Mouse (Mus musculus) kidney, adult 2 months (tissue): ENCODE data around the gene Adamts18.

ENCODE experiments used
- CTCF ChIP-seq: fragments of 200-500 bp; conservative IDR thresholded peaks from 2 replicates; pipeline ENCODE4 v1.5.1; 2011; ENCODE audit warnings: low read depth, mild to moderate bottlenecking, control low read depth, low read length, moderate library complexity, mixed read lengths; ENCODE audit not compliant: insufficient read depth, insufficient read length
- POLR2A ChIP-seq: fragments of 200-500 bp; IDR thresholded peaks from one replicate; pipeline ENCODE4 v1.6.1; 2011; ENCODE audit warnings: low read depth, low read length, control low read depth

GRCm38 (mm10) chr8:113837570-113837915, 11.0 kb downstream of the Adamts18 start:
- TF ChIP-seq CTCF (no peak), POLR2A (no peak)
